Mouse (Mus musculus) heart, adult 2 months (tissue): ENCODE measurements around the gene Gpr107.

Source experiments
- CTCF ChIP-seq: fragments of 200-600 bp; IDR thresholded peaks from 2 replicates; pipeline ENCODE4 v1.8.1; 2022; ENCODE audit warnings: antibody characterized with exemption, mild to moderate bottlenecking, moderate library complexity
- EP300 ChIP-seq: fragments of 200-500 bp; IDR thresholded peaks from 2 replicates; pipeline ENCODE4 v1.6.1; 2011; ENCODE audit warnings: low read depth, low read length, control low read depth; ENCODE audit not compliant: insufficient read depth
- POLR2A ChIP-seq: fragments of 200-500 bp; IDR thresholded peaks from 2 replicates; pipeline ENCODE4 v1.6.1; 2011; ENCODE audit warnings: mild to moderate bottlenecking, low read depth, low read length, control low read depth; ENCODE audit not compliant: insufficient read depth

DNA sequence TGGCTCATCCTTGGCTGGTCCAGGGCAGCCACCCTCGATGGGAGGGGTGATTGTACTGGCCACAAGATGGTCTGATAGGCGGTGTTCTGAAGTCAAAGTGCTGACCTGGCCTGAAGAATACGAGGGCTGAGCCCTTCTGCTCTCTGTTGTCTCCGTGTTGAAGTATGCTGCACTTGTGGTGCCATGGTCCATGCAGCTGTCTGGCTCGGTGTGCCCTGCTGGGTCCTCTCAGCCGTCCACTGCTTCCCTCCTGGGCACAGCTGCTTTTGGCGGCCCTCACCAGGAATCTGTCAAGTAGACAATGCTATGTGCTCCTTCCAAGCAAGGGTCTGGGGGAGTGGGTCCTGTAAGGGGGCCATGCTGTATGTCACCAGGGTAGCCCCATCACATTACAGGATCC, 68.7 kb downstream of the Gpr107 start:
- TF ChIP-seq EP300, result no peak
- TF ChIP-seq CTCF, result no peak
- no peak for TF ChIP-seq POLR2A
